In the genomic region with DNA sequence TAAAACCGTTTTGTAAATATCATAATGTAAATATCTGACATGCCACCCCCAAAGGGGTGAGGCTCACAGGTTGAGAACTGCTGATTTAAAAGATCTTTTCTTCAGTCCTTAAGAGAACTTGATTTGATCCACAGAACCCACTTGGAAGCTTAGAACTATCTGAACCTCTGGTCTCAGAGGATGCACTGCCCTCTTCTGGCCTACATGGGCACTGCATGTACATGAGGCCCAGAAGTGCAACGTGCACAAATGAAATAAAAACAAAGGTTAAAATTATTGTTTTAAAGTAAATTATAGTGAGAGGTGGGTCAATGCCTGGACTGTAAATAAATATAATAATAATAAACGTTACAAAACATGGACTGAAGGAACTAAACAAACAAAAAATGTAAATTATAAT, we compare ENCODE assay signal across 10 mouse cellular contexts.
DNase-seq lines count a peak whose midpoint lies in the region; ATAC-seq and TF ChIP-seq lines count a peak whose summit lies in the region.
"Had no signal": no experiment of that assay in that cellular context is flagged by ENCODE, and none has a peak within 500 bp of the region (broad histone marks: within the 10 kb centered on the region; RNA-seq: fewer than 3 reads in every experiment).

No protein-coding gene starts in this region.

- no peak overlapping the region for H3K27ac ChIP-seq in heart, postnatal 0 days (ENCODE audit: low read depth)
- H3K27ac ChIP-seq in heart, embryonic 12.5 days (ENCODE audit: poor library complexity, severe bottlenecking), result no peak overlapping the region
- H3K27ac ChIP-seq in midbrain, postnatal 0 days (ENCODE audit: low read depth, low read length), result no peak overlapping the region
- H3K27ac ChIP-seq: embryonic facial prominence, embryonic 13.5 days; liver, embryonic 13.5 days had no signal

- DNase-seq in heart, postnatal 0 days (ENCODE audit: low spot score), result no peak
- DNase-seq in 416B (ENCODE audit: low read depth) (peak; percentile 39), adipocyte (ENCODE audit: low spot score) (peak; percentile 15)
- peak; percentile 1 for DNase-seq in embryo, embryonic 11.5 days (ENCODE audit: low read depth, low spot score)
- no peak for DNase-seq in midbrain, postnatal 0 days (ENCODE audit: low spot score)
- DNase-seq in layer of hippocampus, adult 18-20 months (ENCODE audit: low spot score in 2 of 2), result no peak
- DNase-seq in left cerebral cortex, postnatal 36 days (ENCODE audit: low spot score in 2 of 2), result no peak
- DNase-seq: liver, embryonic 13.5 days had no signal

- H3K36me3 ChIP-seq in heart, postnatal 0 days (replicated peaks; ENCODE audit: control insufficient read depth, insufficient read depth, low read length), result no peaks in the 10 kb centered on the region
- H3K36me3 ChIP-seq in heart, embryonic 12.5 days, result no peaks in the 10 kb centered on the region
- no peaks in the 10 kb centered on the region for H3K36me3 ChIP-seq in midbrain, postnatal 0 days (ENCODE audit: insufficient read depth, low read length)
- H3K36me3 ChIP-seq: embryonic facial prominence, embryonic 13.5 days; liver, embryonic 13.5 days had no signal

- 51% methylated on average over 3 of the region's 3 CpGs for WGBS in heart, postnatal 0 days
- WGBS in heart, embryonic 12.5 days, result 52% methylated on average over 3 of the region's 3 CpGs
- WGBS in midbrain, postnatal 0 days, result 55% methylated on average over 3 of the region's 3 CpGs

- no peak overlapping the region for H3K4me3 ChIP-seq in heart, postnatal 0 days (ENCODE audit: low read depth, low read length)
- no peak overlapping the region for H3K4me3 ChIP-seq in heart, embryonic 12.5 days
- no peak overlapping the region for H3K4me3 ChIP-seq in midbrain, postnatal 0 days (ENCODE audit: low read depth, low read length)
- H3K4me3 ChIP-seq: embryonic facial prominence, embryonic 13.5 days; liver, embryonic 13.5 days had no signal

- TF ChIP-seq EP300 in heart, postnatal 0 days (IDR thresholded peaks at IDR 0.05; ENCODE audit: low read depth), result no peak

- no peak overlapping the region for H3K4me2 ChIP-seq in heart, postnatal 0 days (ENCODE audit: low read depth, low read length)
- no peak overlapping the region for H3K4me2 ChIP-seq in heart, embryonic 12.5 days
- no peak overlapping the region for H3K4me2 ChIP-seq in midbrain, postnatal 0 days (ENCODE audit: low read depth, low read length, poor library complexity, severe bottlenecking)
- H3K4me2 ChIP-seq: embryonic facial prominence, embryonic 13.5 days; liver, embryonic 13.5 days had no signal

- no peaks in the 10 kb centered on the region for H3K27me3 ChIP-seq in heart, postnatal 0 days (ENCODE audit: control insufficient read depth, insufficient read depth, low read length)
- H3K27me3 ChIP-seq in heart, embryonic 12.5 days (replicated peaks), result no peaks in the 10 kb centered on the region
- H3K27me3 ChIP-seq in midbrain, postnatal 0 days (ENCODE audit: insufficient read depth, low read length), result no peaks in the 10 kb centered on the region
- H3K27me3 ChIP-seq: embryonic facial prominence, embryonic 13.5 days; liver, embryonic 13.5 days had no signal

- no peaks in the 10 kb centered on the region for H3K9me3 ChIP-seq in heart, postnatal 0 days (replicated peaks; ENCODE audit: control insufficient read depth, low read length)
- no peaks in the 10 kb centered on the region for H3K9me3 ChIP-seq in heart, embryonic 12.5 days (replicated peaks)
- no peaks in the 10 kb centered on the region for H3K9me3 ChIP-seq in midbrain, postnatal 0 days (ENCODE audit: low read length)
- H3K9me3 ChIP-seq: embryonic facial prominence, embryonic 13.5 days; liver, embryonic 13.5 days had no signal

- no peaks in the 10 kb centered on the region for H3K4me1 ChIP-seq in heart, postnatal 0 days (ENCODE audit: control insufficient read depth, insufficient read depth)
- H3K4me1 ChIP-seq in heart, embryonic 12.5 days (replicated peaks), result no peaks in the 10 kb centered on the region
- no peaks in the 10 kb centered on the region for H3K4me1 ChIP-seq in midbrain, postnatal 0 days (ENCODE audit: insufficient read depth, low read length)
- H3K4me1 ChIP-seq: embryonic facial prominence, embryonic 13.5 days; liver, embryonic 13.5 days had no signal

- ATAC-seq in heart, postnatal 0 days (ENCODE audit: insufficient read depth, low read depth), result no peak
- ATAC-seq in heart, embryonic 12.5 days (ENCODE audit: insufficient number of reproducible peaks, low FRiP score), result no peak
- no peak for ATAC-seq in midbrain, postnatal 0 days (ENCODE audit: low FRiP score)

- intact Hi-C loops in left cerebral cortex, postnatal 36 days (cut with DNase I), result no loop called here

- H3K9ac ChIP-seq in heart, postnatal 0 days (replicated peaks; ENCODE audit: low read depth, low read length), result no peak overlapping the region
- no peak overlapping the region for H3K9ac ChIP-seq in heart, embryonic 12.5 days
- H3K9ac ChIP-seq in midbrain, postnatal 0 days (replicated peaks; ENCODE audit: low read length, poor library complexity, severe bottlenecking), result no peak overlapping the region
- H3K9ac ChIP-seq: embryonic facial prominence, embryonic 13.5 days; liver, embryonic 13.5 days had no signal

- TF ChIP-seq CTCF in heart, postnatal 0 days (IDR thresholded peaks at IDR 0.05; ENCODE audit: low read depth), result peak; percentile 60
- TF ChIP-seq CTCF in midbrain, postnatal 0 days (IDR thresholded peaks at IDR 0.05), result peak; percentile 66

Comparison
In these comparisons a context has a peak if more than half of its experiments do, and no peak if none do; other contexts are left out.
1. DNase-seq: peak in 416B (single experiment), adipocyte (single experiment) and embryo, embryonic 11.5 days (single experiment); none in heart, postnatal 0 days (single experiment), midbrain, postnatal 0 days (single experiment), layer of hippocampus, adult 18-20 months (0 of 2) and left cerebral cortex, postnatal 36 days (0 of 2).